32 mouse cellular contexts compared by ENCODE assay signal in genomic region chr7:145275488-145275887, GRCm38 (mm10). TPM values are rescaled to one million over a fixed set of nuclear protein-coding genes. Genes with fewer than 3 reads are reported as not detected.
"Had no signal": no experiment of that assay in that cellular context is flagged by ENCODE, and none has a peak within 500 bp of the region (broad histone marks: within the 10 kb centered on the region; RNA-seq: fewer than 3 reads in every experiment).

No protein-coding gene starts in this region.

- H3K27me3 ChIP-seq: liver, embryonic 13.5 days; neural tube, embryonic 12.5 days; neural tube, embryonic 15.5 days had no signal

- H3K4me3 ChIP-seq: liver, embryonic 13.5 days; neural tube, embryonic 12.5 days; neural tube, embryonic 15.5 days had no signal

- H3K27ac ChIP-seq: liver, embryonic 13.5 days; neural tube, embryonic 12.5 days; neural tube, embryonic 15.5 days; stomach, postnatal 0 days had no signal

- DNase-seq: kidney, adult 9 months; kidney, postnatal 14 days; kidney, postnatal 4 days; liver, embryonic 13.5 days; lung, adult 2 months; lung, postnatal 14 days; lung, postnatal 4 days; midbrain, embryonic 14.5 days; right cerebral cortex, adult 18-20 months; right cerebral cortex, postnatal 14 days; right cerebral cortex, postnatal 4 days; thymus, adult 18-20 months; thymus, postnatal 36 days had no signal

- H3K4me2 ChIP-seq: liver, embryonic 13.5 days; midbrain, embryonic 11.5 days; neural tube, embryonic 12.5 days; neural tube, embryonic 15.5 days had no signal

- H3K4me1 ChIP-seq: liver, embryonic 13.5 days; neural tube, embryonic 12.5 days; neural tube, embryonic 15.5 days had no signal

RNA-seq across cellular contexts. Expression of gene Mrgprf, which starts 25.1 kb away (rescaled TPM):
- total RNA-seq: liver, adult 2 months; megakaryocyte progenitor cell, adult 5-6 weeks; megakaryocyte-erythroid progenitor cell, adult 5-6 weeks had no signal

RNA-seq across cellular contexts. Expression of gene Mrgprd, which starts 39.1 kb away (rescaled TPM):
- total RNA-seq: layer of hippocampus, adult 18-20 months; layer of hippocampus, postnatal 14 days; left cerebral cortex, adult 18-20 months; left cerebral cortex, postnatal 25 days; liver, adult 2 months; megakaryocyte progenitor cell, adult 5-6 weeks; megakaryocyte-erythroid progenitor cell, adult 5-6 weeks; midbrain, postnatal 0 days had no signal
- polyA plus RNA-seq: kidney, embryonic 16.5 days; limb, embryonic 11.5 days; limb, embryonic 14.5 days; liver, adult 2 months; liver, embryonic 13.5 days; liver, embryonic 16.5 days; lung, adult 2 months; lung, embryonic 16.5 days; midbrain, embryonic 11.5 days; midbrain, embryonic 14.5 days; midbrain, postnatal 0 days; stomach, embryonic 14.5 days; stomach, postnatal 0 days; urinary bladder, adult 2 months had no signal
